Mouse (Mus musculus) ovary, postnatal 10 days (tissue): ENCODE measurements around the gene Srgap1.

Experiments
- DNase-seq: peaks from one replicate; pipeline ENCODE4 v3.0.0; 2022; ENCODE audit warnings: low spot score

The Srgap1 gene

GRCm38 (mm10) chr10:121878855-121879254, 168.3 kb downstream of the Srgap1 start:
- no peak for DNase-seq

- DNase-seq, result no peak
Observed at GRCm38 (mm10) chr10:121877906-121878305, 169.2 kb downstream of the Srgap1 start.

- no peak for DNase-seq
Observed at GRCm38 (mm10) chr10:121873063-121873489, 174.0 kb downstream of the Srgap1 start.

- DNase-seq, result no peak
Observed at GRCm38 (mm10) chr10:121869941-121870340, 177.2 kb downstream of the Srgap1 start.

- DNase-seq, result no peak
Observed at GRCm38 (mm10) chr10:121868255-121868654, 178.9 kb downstream of the Srgap1 start.

GRCm38 (mm10) chr10:121865503-121866239, 181.4 kb downstream of the Srgap1 start:
- no peak for DNase-seq

- no peak for DNase-seq
Observed at GRCm38 (mm10) chr10:121860924-121861323, 186.2 kb downstream of the Srgap1 start.

GRCm38 (mm10) chr10:121859803-121860571, 187.1 kb downstream of the Srgap1 start:
- DNase-seq, result no peak

GRCm38 (mm10) chr10:121858911-121859310, 188.2 kb downstream of the Srgap1 start:
- DNase-seq, result no peak

GRCm38 (mm10) chr10:121858086-121858485, 189.0 kb downstream of the Srgap1 start:
- DNase-seq, result no peak

GRCm38 (mm10) chr10:121855863-121856446, 191.2 kb downstream of the Srgap1 start:
- DNase-seq, result no peak

- DNase-seq, result no peak
Observed at GRCm38 (mm10) chr10:121853385-121853808, 193.7 kb downstream of the Srgap1 start.

- DNase-seq, result no peak
Observed at GRCm38 (mm10) chr10:121849496-121849895, 197.6 kb downstream of the Srgap1 start.

- DNase-seq, result no peak
Observed at GRCm38 (mm10) chr10:121845677-121846076, 201.4 kb downstream of the Srgap1 start.

GRCm38 (mm10) chr10:121837166-121837898, 209.8 kb downstream of the Srgap1 start:
- peak; percentile 19 for DNase-seq

GRCm38 (mm10) chr10:121836507-121837165, 210.5 kb downstream of the Srgap1 start:
- DNase-seq, result peak; percentile 33

GRCm38 (mm10) chr10:121833443-121833842, 213.7 kb downstream of the Srgap1 start:
- no peak for DNase-seq

- no peak for DNase-seq
Observed at GRCm38 (mm10) chr10:121830335-121831307, 216.5 kb downstream of the Srgap1 start.

- DNase-seq, result no peak
Observed at GRCm38 (mm10) chr10:121829800-121830303, 217.3 kb downstream of the Srgap1 start.

- no peak for DNase-seq
Observed at GRCm38 (mm10) chr10:121829034-121829433, 218.1 kb downstream of the Srgap1 start.
